Mouse (Mus musculus) E14TG2a.4 (cell line): ENCODE measurements around the gene Tas1r2.

Experiments
- H3K27me3 ChIP-seq: 2 replicates; pipeline ENCODE4 v1.6.1; 2014; ENCODE audit warnings: low read length, control low read depth; ENCODE audit not compliant: insufficient read depth
- H3K36me3 ChIP-seq: 2 replicates; pipeline ENCODE4 v1.6.1; 2014; ENCODE audit warnings: low read length, control low read depth; ENCODE audit not compliant: insufficient read depth
- H3K4me1 ChIP-seq: replicated peaks from 2 replicates; pipeline ENCODE4 v1.6.1; 2014; ENCODE audit warnings: low read depth, low read length, control low read depth
- H3K4me3 ChIP-seq: replicated peaks from 2 replicates; pipeline ENCODE4 v1.5.1; 2014; ENCODE audit warnings: mild to moderate bottlenecking, low read length
- H3K9me3 ChIP-seq: 2 replicates; pipeline ENCODE4 v1.6.1; 2014; ENCODE audit warnings: low read length, control low read depth
- CTCF ChIP-seq: conservative IDR thresholded peaks from 2 replicates; pipeline ENCODE4 v1.5.1; 2014; ENCODE audit warnings: low read length
- NANOG ChIP-seq: IDR thresholded peaks from 2 replicates; pipeline ENCODE4 v1.6.1; 2014; ENCODE audit warnings: borderline replicate concordance, low read length, mixed read lengths
- POU5F1 ChIP-seq: IDR thresholded peaks from 2 replicates; pipeline ENCODE4 v1.6.1; 2014; ENCODE audit warnings: low read length, borderline replicate concordance

Gene Tas1r2

DNA sequence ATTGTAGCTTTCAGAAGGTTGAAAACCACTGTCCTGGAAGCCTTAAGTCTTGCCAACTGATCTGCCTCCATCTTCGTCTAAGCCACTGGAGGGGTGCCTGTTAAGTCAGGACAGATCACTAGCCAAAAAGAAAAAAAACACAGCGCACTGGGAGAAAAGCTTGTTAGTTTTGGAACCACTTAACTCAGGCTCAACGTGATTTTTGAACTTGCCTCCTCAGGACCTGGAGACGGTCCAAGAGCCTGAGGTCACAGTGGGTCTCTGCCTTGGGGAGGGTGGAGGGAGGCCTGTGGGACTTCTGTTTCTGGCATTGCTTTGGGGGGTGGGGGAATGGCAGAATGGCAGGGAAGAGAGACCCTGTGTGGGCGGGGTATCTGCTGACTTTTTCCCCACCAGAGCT lies 22.2 kb upstream of the Tas1r2 start:
- Histone ChIP-seq H3K27me3 (no peaks in the 10 kb centered on the region), H3K4me1 (peaks cover 57% of the 10 kb centered on the region), H3K9me3 (no peaks in the 10 kb centered on the region), H3K36me3 (peaks cover 42% of the 10 kb centered on the region), H3K4me3 (no peak overlapping the region)
- TF ChIP-seq POU5F1 (no peak), NANOG (no peak), CTCF (no peak)

DNA sequence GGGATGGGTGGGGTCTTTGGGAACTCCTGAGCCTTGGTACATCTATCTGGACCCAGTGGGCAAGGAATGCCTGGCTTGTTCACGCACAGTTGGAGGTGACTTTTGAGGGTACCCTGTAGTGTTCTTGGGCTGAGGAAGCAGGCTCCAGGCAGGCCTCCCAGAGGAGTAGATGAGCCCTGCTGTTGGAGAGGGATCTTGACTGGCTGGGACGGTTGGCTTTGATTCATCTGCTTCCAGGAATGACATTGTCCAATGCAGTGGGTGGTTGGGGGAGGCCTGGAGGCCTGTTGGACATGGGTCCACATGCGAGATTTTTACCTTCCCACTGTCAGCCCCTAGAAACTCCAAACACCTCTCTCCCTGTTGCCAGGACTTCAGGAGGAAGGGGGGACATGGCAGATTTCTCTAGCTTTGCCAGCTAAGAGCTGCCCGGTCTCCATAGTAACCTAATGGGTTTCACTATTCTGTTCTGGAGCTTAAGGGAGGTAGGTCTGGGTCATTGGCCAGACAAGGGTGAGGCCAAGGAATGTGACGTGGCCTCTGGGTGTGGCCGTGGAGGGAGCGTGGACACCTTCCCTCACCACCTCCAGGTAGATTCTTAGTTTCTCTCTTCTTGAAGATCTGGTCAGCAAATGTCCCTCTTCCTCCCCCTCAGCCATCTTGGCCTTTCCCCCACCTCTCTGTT lies 21.6 kb upstream of the Tas1r2 start:
- no peak for TF ChIP-seq POU5F1
- TF ChIP-seq NANOG: no peak
- no peak for TF ChIP-seq CTCF
- no peaks in the 10 kb centered on the region for H3K27me3 ChIP-seq
- H3K36me3 ChIP-seq: peaks cover 46% of the 10 kb centered on the region
- H3K9me3 ChIP-seq: no peaks in the 10 kb centered on the region
- H3K4me3 ChIP-seq: no peak overlapping the region
- H3K4me1 ChIP-seq: peaks cover 55% of the 10 kb centered on the region

DNA sequence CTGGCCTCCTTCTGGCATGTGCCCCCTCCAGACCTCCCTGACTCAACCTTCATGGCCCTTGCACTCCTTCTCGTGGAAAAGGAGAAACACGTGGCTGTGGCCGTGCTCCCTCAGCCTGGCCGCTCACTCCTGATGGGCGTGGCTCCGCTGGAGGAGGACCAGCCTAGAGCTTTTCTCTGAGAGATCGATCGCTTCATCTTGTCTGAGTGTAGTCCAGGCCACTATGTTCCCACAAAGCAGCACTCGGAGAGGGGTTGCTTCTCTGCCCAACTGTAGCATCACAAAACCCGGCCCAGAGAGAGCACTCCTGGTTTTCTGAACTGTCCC lies 21.1 kb upstream of the Tas1r2 start:
- no peaks in the 10 kb centered on the region for H3K27me3 ChIP-seq
- TF ChIP-seq NANOG (no peak), POU5F1 (no peak), CTCF (no peak)

DNA sequence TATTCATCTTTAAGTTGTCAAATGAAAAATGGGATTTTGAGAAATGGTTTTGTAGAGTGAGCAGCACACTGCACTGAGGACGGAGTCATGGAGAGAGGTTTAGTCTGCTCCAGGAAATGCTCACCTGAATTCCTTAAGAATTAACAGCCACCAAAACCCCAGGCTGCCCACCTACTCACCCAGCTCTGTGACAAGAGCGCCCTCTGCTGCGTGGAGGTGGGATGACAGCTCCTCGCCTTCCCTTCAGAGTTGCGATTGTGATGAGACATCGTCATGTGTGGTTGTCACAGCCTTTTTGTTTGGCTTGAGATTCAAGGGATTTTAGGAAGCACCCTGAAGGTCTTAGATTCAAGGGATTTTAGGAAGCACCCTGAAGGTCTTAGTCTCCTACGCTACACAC lies 17.0 kb upstream of the Tas1r2 start:
- Histone ChIP-seq H3K4me3 (no peak overlapping the region), H3K4me1 (peaks cover 55% of the 10 kb centered on the region), H3K36me3 (peaks cover 57% of the 10 kb centered on the region), H3K9me3 (no peaks in the 10 kb centered on the region), H3K27me3 (peaks cover 7% of the 10 kb centered on the region; the same call in 1 of the 2 replicates)
- TF ChIP-seq POU5F1 (no peak), CTCF (peak; percentile 97)

More for the DNA sequence above, 21.1 kb upstream of the Tas1r2 start:
- Histone ChIP-seq H3K9me3 (no peaks in the 10 kb centered on the region), H3K36me3 (peaks cover 51% of the 10 kb centered on the region), H3K4me3 (no peak overlapping the region), H3K4me1 (peaks cover 54% of the 10 kb centered on the region)

DNA sequence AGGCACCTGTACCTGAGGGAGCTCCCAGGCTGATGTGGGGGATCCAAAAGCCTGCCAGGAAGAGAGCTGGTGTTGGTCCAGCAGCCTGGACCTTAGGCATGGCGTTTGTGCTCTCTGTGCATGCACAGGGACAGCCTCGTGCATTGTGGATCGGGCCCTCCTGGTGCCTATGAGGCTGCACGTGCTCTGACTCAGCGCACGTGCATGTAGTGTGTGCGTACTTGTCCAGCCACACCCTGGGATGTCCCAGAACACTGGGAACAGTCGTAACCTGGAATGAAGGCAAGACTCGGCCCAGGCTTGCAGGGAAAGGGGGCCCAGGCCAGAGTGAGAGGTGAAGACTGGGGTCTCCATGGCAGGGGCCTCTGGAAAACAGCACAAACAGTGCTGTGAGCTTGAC lies 15.5 kb upstream of the Tas1r2 start:
- Histone ChIP-seq H3K4me3 (no peak overlapping the region), H3K36me3 (peaks cover 64% of the 10 kb centered on the region), H3K9me3 (no peaks in the 10 kb centered on the region), H3K4me1 (peaks cover 58% of the 10 kb centered on the region), H3K27me3 (peaks cover 16% of the 10 kb centered on the region)
- no peak for TF ChIP-seq CTCF
- TF ChIP-seq POU5F1: no peak

DNA sequence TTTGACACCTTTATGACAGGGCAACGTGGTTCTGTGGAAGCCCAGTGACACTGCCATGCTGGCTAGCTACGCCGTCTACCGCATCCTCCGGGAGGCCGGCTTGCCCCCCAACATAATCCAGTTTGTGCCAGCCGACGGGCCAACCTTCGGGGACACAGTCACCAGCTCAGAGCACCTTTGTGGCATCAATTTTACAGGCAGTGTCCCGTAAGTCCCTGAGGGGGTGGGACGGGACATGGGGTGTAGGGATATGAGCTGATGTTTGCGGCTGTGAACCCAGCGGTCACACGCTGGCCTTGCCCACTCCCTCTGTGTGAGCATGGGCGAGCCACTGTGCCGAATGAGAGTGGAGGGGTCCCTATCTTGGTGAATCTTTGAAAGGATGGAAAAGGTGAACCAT lies 15.0 kb upstream of the Tas1r2 start:
- Histone ChIP-seq H3K4me3 (no peak overlapping the region), H3K9me3 (no peaks in the 10 kb centered on the region), H3K27me3 (peaks cover 17% of the 10 kb centered on the region), H3K36me3 (peaks cover 65% of the 10 kb centered on the region), H3K4me1 (peaks cover 59% of the 10 kb centered on the region)
- TF ChIP-seq CTCF: no peak

DNA sequence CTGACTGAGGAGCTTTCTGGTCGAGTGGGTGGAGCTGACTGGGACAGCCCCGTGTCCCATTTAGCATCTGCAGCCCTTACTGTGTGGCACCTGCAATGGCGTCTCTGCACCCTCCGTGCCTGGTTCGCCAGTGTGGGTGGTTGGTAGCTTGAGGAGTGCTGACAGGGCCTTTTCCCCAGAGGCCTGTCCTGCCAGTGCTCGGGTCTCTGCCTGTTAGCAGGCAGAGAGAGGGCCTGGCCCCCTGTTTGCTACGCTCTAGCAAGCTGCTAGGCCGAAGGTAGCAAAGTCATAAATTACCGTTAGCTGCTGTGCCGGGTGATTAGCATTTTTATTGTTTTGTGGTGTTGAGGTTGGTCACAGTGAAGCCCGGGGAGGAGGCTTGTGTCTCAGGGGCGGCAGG lies 13.5 kb upstream of the Tas1r2 start:
- peaks cover 68% of the 10 kb centered on the region for H3K4me1 ChIP-seq

DNA sequence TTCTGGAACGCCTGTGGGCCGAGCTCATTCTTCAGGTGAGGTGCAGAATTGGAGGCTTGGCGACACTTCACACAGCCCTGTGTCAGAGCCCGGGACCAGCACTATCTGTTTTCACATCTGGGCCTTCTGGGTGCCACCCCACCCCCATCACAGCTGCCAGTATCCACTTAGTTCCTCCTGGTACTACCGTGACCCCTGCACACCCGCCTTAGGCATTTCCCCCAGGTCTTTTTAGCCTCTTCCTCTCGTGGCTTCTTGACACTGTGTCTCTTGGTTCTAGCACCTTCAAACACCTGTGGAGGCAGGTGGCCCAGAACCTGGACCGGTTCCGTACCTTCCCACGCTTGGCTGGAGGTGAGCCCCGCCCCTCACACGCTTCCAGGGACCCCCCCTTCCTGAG lies 13.0 kb upstream of the Tas1r2 start:
- H3K4me3 ChIP-seq: no peak overlapping the region
- no peaks in the 10 kb centered on the region for H3K9me3 ChIP-seq
- H3K36me3 ChIP-seq: peaks cover 65% of the 10 kb centered on the region
- TF ChIP-seq POU5F1 (no peak), NANOG (no peak), CTCF (no peak)
- peaks cover 22% of the 10 kb centered on the region for H3K27me3 ChIP-seq
- peaks cover 68% of the 10 kb centered on the region for H3K4me1 ChIP-seq

More for the DNA sequence above, 13.5 kb upstream of the Tas1r2 start:
- H3K9me3 ChIP-seq: no peaks in the 10 kb centered on the region
- H3K36me3 ChIP-seq: peaks cover 65% of the 10 kb centered on the region
- H3K4me3 ChIP-seq: no peak overlapping the region
- TF ChIP-seq NANOG: no peak
- TF ChIP-seq POU5F1: no peak
- TF ChIP-seq CTCF: no peak
- peaks cover 22% of the 10 kb centered on the region for H3K27me3 ChIP-seq

DNA sequence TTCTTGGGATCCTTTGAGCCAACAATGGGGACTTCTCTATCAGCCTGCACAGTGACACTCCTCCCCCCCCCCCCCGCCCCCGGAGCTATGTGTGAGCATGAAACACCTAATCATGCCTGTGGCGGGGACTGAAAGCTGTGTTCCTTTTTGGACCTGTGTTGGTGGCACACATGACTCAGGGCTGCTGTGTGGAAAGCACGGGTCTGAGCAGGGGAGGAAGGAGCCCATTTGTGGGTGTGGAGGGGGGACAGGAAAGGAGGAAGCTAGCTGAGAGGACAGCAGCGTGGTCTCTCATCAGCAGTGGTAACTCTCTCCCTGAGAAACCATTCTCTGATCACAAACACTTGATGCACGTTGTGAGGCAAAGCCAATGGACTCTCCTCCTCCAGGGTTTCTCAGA lies 12.6 kb upstream of the Tas1r2 start:
- TF ChIP-seq POU5F1 (no peak), NANOG (no peak), CTCF (no peak)
- H3K4me3 ChIP-seq: no peak overlapping the region
- H3K36me3 ChIP-seq: peaks cover 65% of the 10 kb centered on the region
- H3K9me3 ChIP-seq: no peaks in the 10 kb centered on the region
- peaks cover 68% of the 10 kb centered on the region for H3K4me1 ChIP-seq
- peaks cover 22% of the 10 kb centered on the region for H3K27me3 ChIP-seq
